Mouse (Mus musculus): ENCODE results near the gene Galk2. TPM values are rescaled to one million over a fixed set of nuclear protein-coding genes. Genes with fewer than 3 reads are reported as not detected.

The Galk2 gene
- 41.9 and 54.7 TPM in 2 replicates for polyA plus RNA-seq (2012; rRNA removed)

DNA sequence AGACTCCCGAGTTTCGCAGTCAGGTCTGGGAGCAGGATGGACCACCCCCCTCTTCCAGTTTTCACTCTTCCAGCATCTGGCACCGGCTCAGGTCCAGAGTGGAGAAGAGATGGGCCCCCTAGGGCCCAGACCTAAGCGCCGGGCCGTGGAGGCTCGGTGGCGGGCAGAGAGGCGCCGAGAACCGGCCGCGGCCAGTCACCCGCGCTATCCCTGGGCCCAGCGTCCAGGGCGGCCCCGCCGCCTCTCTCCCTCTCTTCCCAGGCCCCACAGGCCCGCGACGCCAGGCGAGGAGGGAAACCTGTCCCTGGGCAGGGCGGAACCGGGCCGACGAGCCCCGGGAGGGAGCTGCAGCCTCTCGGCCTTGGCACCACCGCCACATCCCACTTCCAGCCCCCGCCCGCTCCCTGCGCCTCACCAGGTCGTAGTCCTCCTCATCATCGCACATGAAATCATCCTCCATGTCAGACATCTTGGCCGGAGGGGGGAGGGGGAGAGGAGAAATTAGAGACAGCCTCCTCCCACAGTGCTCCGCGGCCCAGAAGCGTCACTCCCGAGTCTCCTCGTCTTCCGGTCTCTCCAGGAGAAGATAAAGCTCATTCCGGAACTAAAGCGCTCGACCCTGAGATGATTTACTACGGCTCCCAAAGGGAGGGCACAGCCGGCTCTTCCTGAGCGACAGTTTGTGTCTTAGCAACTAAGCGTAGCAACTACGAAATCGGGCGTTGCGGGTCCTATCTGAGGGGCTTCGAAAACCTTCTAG lies at the start of gene Galk2, which contains the start of gene Cops2:
Gene Galk2 (plus strand): TSS at position 589 of the 760 bp plus-strand sequence.
Gene Cops2 (minus strand): TSS at position 619 of the 760 bp plus-strand sequence.
- H3K27ac ChIP-seq (ENCODE audit: insufficient read depth, low read depth, low read length), result peak within 1 kb of the TSS; percentile 19
- under 1% methylated on average over 53 of the region's 54 CpGs for WGBS

GRCm38 (mm10) chr2:125809551-125809950 lies 49.4 kb upstream of the Galk2 start:
- no peaks in the 10 kb centered on the region for H3K4me1 ChIP-seq (ENCODE audit: control insufficient read depth, insufficient read depth, low read length)
- TF ChIP-seq CTCF (conservative IDR thresholded peaks at IDR 0.05; ENCODE audit: insufficient read depth, insufficient read length, low read depth, low read length) (no peak), POLR2A (IDR thresholded peaks at IDR 0.05; ENCODE audit: low read depth, low read length) (no peak)
- no peaks in the 10 kb centered on the region for H3K27me3 ChIP-seq (replicated peaks; ENCODE audit: control insufficient read depth, insufficient read depth, low read length)
- no peaks in the 10 kb centered on the region for H3K36me3 ChIP-seq (ENCODE audit: control insufficient read depth, insufficient read depth, low read length)
- no peak overlapping the region for H3K27ac ChIP-seq (ENCODE audit: insufficient read depth, low read depth, low read length)
- no peak for DNase-seq
- no peak overlapping the region for H3K4me3 ChIP-seq (ENCODE audit: insufficient read depth, low read depth, low read length)
- 80% methylated on average over 7 of the region's 7 CpGs for WGBS

More for the DNA sequence above, at the start of gene Galk2, which contains the start of gene Cops2:
- peak; percentile 98 for DNase-seq
- TF ChIP-seq POLR2A (IDR thresholded peaks at IDR 0.05; ENCODE audit: low read depth, low read length) (no peak), CTCF (conservative IDR thresholded peaks at IDR 0.05; ENCODE audit: insufficient read depth, insufficient read length, low read depth, low read length) (no peak)
- peak within 1 kb of the TSS; percentile 77 for H3K4me3 ChIP-seq (ENCODE audit: insufficient read depth, low read depth, low read length)
- H3K4me1 ChIP-seq (ENCODE audit: control insufficient read depth, insufficient read depth, low read length), result peaks cover 3% of the 10 kb centered on the region; the same call in 1 of the 2 replicates
- H3K36me3 ChIP-seq (ENCODE audit: control insufficient read depth, insufficient read depth, low read length), result no peaks in the 10 kb centered on the region
- no peaks in the 10 kb centered on the region for H3K27me3 ChIP-seq (replicated peaks; ENCODE audit: control insufficient read depth, insufficient read depth, low read length)

- 87% methylated on average over 2 of the region's 2 CpGs for WGBS
- DNase-seq, result no peak
- no peak overlapping the region for H3K27ac ChIP-seq (ENCODE audit: insufficient read depth, low read depth, low read length)
- H3K36me3 ChIP-seq (ENCODE audit: control insufficient read depth, insufficient read depth, low read length), result no peaks in the 10 kb centered on the region
- no peaks in the 10 kb centered on the region for H3K4me1 ChIP-seq (ENCODE audit: control insufficient read depth, insufficient read depth, low read length)
- no peaks in the 10 kb centered on the region for H3K27me3 ChIP-seq (replicated peaks; ENCODE audit: control insufficient read depth, insufficient read depth, low read length)
- H3K4me3 ChIP-seq (ENCODE audit: insufficient read depth, low read depth, low read length), result no peak overlapping the region
- TF ChIP-seq POLR2A (IDR thresholded peaks at IDR 0.05; ENCODE audit: low read depth, low read length), result no peak
- TF ChIP-seq CTCF (conservative IDR thresholded peaks at IDR 0.05; ENCODE audit: insufficient read depth, insufficient read length, low read depth, low read length), result no peak
These were observed 47.6 kb upstream of the Galk2 start for GRCm38 (mm10) chr2:125811332-125811731.

- H3K4me3 ChIP-seq (ENCODE audit: insufficient read depth, low read depth, low read length), result no peak overlapping the region
- no peak overlapping the region for H3K27ac ChIP-seq (ENCODE audit: insufficient read depth, low read depth, low read length)
- WGBS, result 63% methylated on average over 9 of the region's 9 CpGs
- no peaks in the 10 kb centered on the region for H3K36me3 ChIP-seq (ENCODE audit: control insufficient read depth, insufficient read depth, low read length)
- no peaks in the 10 kb centered on the region for H3K4me1 ChIP-seq (ENCODE audit: control insufficient read depth, insufficient read depth, low read length)
- TF ChIP-seq POLR2A (IDR thresholded peaks at IDR 0.05; ENCODE audit: low read depth, low read length) (no peak), CTCF (conservative IDR thresholded peaks at IDR 0.05; ENCODE audit: insufficient read depth, insufficient read length, low read depth, low read length) (no peak)
- no peak for DNase-seq
- no peaks in the 10 kb centered on the region for H3K27me3 ChIP-seq (replicated peaks; ENCODE audit: control insufficient read depth, insufficient read depth, low read length)
These were observed 44.8 kb upstream of the Galk2 start for GRCm38 (mm10) chr2:125813972-125814595.

DNA sequence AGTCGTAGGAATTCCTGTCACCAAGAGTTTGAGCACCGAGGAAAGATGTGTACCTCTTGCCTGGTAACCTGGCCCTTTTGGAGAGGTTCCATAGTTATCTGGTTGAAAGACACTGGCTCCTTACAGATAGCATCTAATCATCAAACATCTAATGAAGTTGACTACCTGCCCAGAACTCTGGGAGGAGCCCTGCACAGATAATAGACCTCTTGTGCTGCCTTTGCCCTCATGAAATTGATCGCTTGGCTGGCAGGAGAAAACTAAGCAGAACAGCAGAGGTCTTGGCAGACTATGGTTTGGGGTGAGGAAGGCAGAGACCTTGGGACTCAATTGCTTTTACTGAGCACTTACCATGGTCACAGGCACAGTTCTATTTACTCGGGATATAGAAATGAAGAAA lies 38.5 kb upstream of the Galk2 start:
- TF ChIP-seq CTCF (conservative IDR thresholded peaks at IDR 0.05; ENCODE audit: insufficient read depth, insufficient read length, low read depth, low read length) (no peak), POLR2A (IDR thresholded peaks at IDR 0.05; ENCODE audit: low read depth, low read length) (no peak)

GRCm38 (mm10) chr2:125826201-125826600 lies 32.7 kb upstream of the Galk2 start:
- WGBS, result 69% methylated on average over 4 of the region's 4 CpGs
- no peak overlapping the region for H3K27ac ChIP-seq (ENCODE audit: insufficient read depth, low read depth, low read length)
- H3K36me3 ChIP-seq (ENCODE audit: control insufficient read depth, insufficient read depth, low read length), result peaks cover 3% of the 10 kb centered on the region; the same call in 1 of the 2 replicates
- no peaks in the 10 kb centered on the region for H3K27me3 ChIP-seq (replicated peaks; ENCODE audit: control insufficient read depth, insufficient read depth, low read length)
- H3K4me1 ChIP-seq (ENCODE audit: control insufficient read depth, insufficient read depth, low read length), result no peaks in the 10 kb centered on the region
- TF ChIP-seq CTCF (conservative IDR thresholded peaks at IDR 0.05; ENCODE audit: insufficient read depth, insufficient read length, low read depth, low read length), result no peak
- TF ChIP-seq POLR2A (IDR thresholded peaks at IDR 0.05; ENCODE audit: low read depth, low read length), result no peak
- no peak for DNase-seq
- no peak overlapping the region for H3K4me3 ChIP-seq (ENCODE audit: insufficient read depth, low read depth, low read length)

More for the DNA sequence above, 38.5 kb upstream of the Galk2 start:
- Histone ChIP-seq H3K27ac (ENCODE audit: insufficient read depth, low read depth, low read length) (no peak overlapping the region), H3K27me3 (replicated peaks; ENCODE audit: control insufficient read depth, insufficient read depth, low read length) (no peaks in the 10 kb centered on the region), H3K4me3 (ENCODE audit: insufficient read depth, low read depth, low read length) (no peak overlapping the region), H3K4me1 (ENCODE audit: control insufficient read depth, insufficient read depth, low read length) (no peaks in the 10 kb centered on the region), H3K36me3 (ENCODE audit: control insufficient read depth, insufficient read depth, low read length) (no peaks in the 10 kb centered on the region)
- no peak for DNase-seq
- 84% methylated on average over 4 of the region's 4 CpGs for WGBS

GRCm38 (mm10) chr2:125827898-125828297 lies 31.0 kb upstream of the Galk2 start:
- 91% methylated on average over 4 of the region's 4 CpGs for WGBS
- Histone ChIP-seq H3K27ac (ENCODE audit: insufficient read depth, low read depth, low read length) (no peak overlapping the region), H3K36me3 (ENCODE audit: control insufficient read depth, insufficient read depth, low read length) (peaks cover 3% of the 10 kb centered on the region; the same call in 1 of the 2 replicates), H3K4me3 (ENCODE audit: insufficient read depth, low read depth, low read length) (no peak overlapping the region), H3K27me3 (replicated peaks; ENCODE audit: control insufficient read depth, insufficient read depth, low read length) (no peaks in the 10 kb centered on the region), H3K4me1 (ENCODE audit: control insufficient read depth, insufficient read depth, low read length) (no peaks in the 10 kb centered on the region)
- TF ChIP-seq CTCF (conservative IDR thresholded peaks at IDR 0.05; ENCODE audit: insufficient read depth, insufficient read length, low read depth, low read length), result no peak
- no peak for DNase-seq

All from kidney, adult 2 months (tissue).